Mouse (Mus musculus) adrenal gland, adult 18-20 months (tissue): Measurements from ENCODE around the gene Als2cr12. TPM values are rescaled to one million over a fixed set of nuclear protein-coding genes. Genes with fewer than 3 reads are reported as not detected.
"Not testable (repeated sequence)": the region's sequence is repeated elsewhere in the genome, so short reads cannot be mapped to it uniquely, and the experiment has no call there.

Experiments
- DNase-seq, 2 experiments: peaks; one replicate each; pipeline ENCODE4 v3.0.0; 2021 to 2022; ENCODE audit warnings: low spot score in 2 of 2
- long read RNA-seq, 2 experiments: library from polyadenylated mRNA; stranded (forward); transcript quantifications; one replicate each; pipeline ENCODE4 v2.0.0; 2021
- total RNA-seq, 2 experiments: library from RNA; stranded (reverse); gene quantifications; 1 replicate in 1 of 2; 2 replicates in 1 of 2; pipeline ENCODE4 v1.2.3; 2021

Als2cr12 gene
- total RNA-seq, result 1 to 10 TPM; 1.1 to 2.4 TPM
- long read RNA-seq, experiment 1, partial matches to known transcripts, result 0 of 2 reads
- long read RNA-seq, experiment 1, other reads (novel, unspliced or antisense), result 2 of 2 reads
- long read RNA-seq, experiment 2, partial matches to known transcripts, result 0 of 2 reads
- long read RNA-seq, experiment 2, other reads (novel, unspliced or antisense), result 2 of 2 reads

DNA sequence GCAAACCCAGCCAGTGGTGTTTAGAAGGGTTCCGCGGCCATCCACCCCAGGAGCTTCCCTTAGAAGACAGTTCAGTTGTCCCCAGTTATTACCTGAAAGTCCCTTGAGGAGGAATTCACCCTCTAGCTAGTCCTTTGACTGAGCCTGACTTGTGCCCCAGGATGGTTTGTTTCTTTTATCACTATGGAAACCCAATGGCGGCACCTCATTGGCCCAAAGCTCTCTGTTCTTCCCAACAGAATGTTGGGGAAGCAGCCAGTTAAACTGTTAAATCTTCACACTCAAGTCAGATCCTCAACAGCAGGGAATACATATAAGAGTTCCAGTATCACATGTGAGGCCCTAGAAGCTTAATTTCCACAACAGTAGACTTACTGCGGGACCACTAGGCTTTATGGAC is at the start of gene Als2cr12:
Gene Als2cr12 (minus strand): TSS at position 180 of the 400 bp plus-strand sequence.
- not testable (repeated sequence) for DNase-seq

DNA sequence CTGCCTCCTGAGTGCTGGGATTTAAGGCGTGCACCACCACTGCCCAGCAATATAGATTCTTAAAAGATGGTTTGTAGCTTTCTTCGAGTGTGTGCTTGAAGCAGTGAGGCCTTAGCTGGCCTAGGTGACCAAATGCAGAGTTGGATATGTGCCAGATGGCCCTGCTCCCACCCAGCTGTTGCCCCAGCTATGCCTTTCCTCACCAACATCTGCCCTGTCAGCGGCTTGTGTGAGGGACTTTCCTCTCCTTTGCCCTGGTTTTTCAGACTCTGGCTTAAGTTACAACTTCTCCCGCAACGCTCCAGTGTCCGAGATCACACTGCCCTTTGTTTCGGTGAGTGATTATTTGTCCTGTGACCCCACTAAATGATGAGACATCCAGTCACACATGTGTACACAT is 48.9 kb upstream of the Als2cr12 start:
- DNase-seq, result peak in 1 of 2 experiments; percentile 25

DNA sequence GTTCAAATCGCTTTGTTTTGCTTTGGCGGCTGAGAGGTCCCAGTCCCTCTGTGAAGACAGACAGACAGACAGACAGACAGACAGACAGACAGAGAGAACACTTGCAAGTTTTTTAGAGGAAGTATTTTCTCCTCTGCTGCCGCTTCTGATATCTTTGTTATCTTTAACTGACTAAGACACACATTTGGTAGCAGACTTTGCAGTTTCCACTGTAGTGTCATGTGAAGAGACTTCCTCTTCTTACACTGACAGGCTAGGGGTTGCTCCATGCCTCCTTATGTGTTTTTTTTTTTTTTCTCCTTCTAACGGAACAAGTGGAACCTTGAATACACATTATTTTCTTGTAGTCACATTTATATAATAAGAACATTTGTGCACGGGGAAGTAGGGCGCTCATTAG is 47.5 kb upstream of the Als2cr12 start:
- DNase-seq, result peak in 1 of 2 experiments; percentile 14

- no peak for DNase-seq
These were observed 46.8 kb upstream of the Als2cr12 start for GRCm38 (mm10) chr1:58742571-58743021.

DNA sequence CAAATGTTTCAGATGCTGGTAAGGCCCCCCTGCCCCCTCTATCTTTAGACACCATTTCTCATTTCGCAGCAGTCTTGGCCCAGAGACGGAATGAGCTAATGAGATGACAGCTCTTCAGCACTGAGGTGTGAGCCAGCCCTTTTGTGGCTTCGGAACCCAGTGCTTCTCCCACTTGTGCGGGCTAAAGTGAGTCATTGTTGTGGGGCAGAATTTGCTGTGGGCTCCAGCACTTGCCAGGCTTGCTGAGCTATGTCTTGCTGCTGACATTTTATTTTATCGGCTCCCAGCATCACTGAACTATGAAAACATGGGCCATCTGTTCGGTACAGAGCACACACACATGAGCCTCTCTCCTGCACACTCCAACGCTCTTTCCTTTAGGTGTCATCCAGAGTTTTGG is 43.7 kb upstream of the Als2cr12 start:
- no peak for DNase-seq

- DNase-seq, result no peak
These were observed 41.2 kb upstream of the Als2cr12 start for GRCm38 (mm10) chr1:58736968-58737367.

DNA sequence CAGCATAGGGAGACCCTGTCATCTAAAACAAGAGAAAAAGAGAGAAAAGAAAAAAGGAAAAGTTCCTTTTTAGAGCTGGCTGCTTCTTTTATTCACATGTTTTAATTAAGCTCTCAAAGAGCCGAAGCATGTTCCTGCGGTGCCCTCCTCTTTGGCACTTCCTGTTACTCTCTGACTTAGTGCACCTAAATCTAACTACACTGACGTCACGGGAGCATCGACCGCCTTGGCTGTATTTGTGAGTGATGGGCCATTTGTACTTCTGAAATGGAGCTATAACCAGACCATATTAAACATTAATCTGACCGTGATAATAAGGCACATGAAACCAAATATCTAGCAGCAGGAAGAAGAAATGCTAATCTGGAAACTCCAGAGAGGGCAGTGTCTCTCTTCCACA is 40.2 kb upstream of the Als2cr12 start:
- no peak for DNase-seq

- DNase-seq, result no peak
These were observed 38.5 kb upstream of the Als2cr12 start for GRCm38 (mm10) chr1:58734043-58734920.

DNA sequence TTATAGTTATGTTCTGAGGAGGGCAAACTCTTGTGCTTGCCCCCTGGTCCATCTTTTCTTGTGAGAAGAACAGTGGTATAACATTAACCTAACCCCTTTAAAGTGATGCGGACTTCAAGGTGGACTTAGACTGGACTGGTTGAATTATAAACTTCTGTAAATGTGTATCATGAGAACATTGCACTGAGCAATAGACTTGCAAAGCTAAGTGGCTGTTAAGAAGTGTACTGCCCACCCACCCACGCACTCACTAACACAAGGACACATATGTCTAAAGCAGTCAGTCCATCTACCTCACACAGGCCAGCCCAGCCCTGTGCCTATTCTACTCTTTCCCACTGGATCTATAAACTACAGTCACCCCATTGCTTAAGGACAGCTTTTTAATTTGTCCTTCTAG is 37.8 kb upstream of the Als2cr12 start:
- DNase-seq, result no peak

DNA sequence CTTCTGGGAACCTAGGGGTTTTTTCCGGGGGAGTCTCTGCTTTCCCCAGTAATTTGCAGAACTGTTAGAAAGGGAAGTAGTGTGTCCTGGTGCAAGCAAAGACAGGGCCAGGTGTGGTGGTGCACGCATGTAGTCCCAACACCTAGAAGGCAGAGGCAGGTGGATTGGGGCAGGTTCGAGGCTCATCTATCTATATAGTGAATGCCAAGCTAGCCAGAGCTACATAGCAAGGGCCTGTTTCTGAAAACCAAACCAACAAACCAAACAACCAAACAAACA is 32.7 kb upstream of the Als2cr12 start:
- no peak for DNase-seq

- DNase-seq, result no peak
These were observed 32.2 kb upstream of the Als2cr12 start for GRCm38 (mm10) chr1:58727747-58728589.

- DNase-seq, result no peak
These were observed 31.4 kb upstream of the Als2cr12 start for GRCm38 (mm10) chr1:58727019-58727746.

DNA sequence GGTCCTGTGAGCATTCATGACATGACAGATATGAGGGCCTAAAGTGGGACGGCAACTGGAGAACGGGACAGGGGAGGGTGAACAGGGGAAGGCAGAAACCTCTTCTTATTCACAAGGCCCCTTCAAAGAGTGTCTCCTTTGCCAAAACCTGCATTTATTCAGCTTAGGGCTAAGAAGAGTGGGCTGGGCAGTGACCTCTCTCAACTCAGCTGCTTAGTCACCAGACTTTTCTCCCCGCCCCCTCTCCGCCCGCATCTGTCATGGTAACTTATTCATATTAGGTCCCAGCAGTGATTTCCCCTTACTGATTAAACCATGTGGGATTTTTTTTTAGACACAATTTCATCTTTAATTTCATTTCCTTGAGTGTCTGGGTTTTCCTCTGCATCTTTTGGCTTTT is 30.0 kb upstream of the Als2cr12 start:
- peak in 1 of 2 experiments; percentile 55 for DNase-seq

- DNase-seq, result no peak
These were observed 29.3 kb upstream of the Als2cr12 start for GRCm38 (mm10) chr1:58725095-58725494.

GRCm38 (mm10) chr1:58724533-58724932 is 28.7 kb upstream of the Als2cr12 start:
- no peak for DNase-seq

DNA sequence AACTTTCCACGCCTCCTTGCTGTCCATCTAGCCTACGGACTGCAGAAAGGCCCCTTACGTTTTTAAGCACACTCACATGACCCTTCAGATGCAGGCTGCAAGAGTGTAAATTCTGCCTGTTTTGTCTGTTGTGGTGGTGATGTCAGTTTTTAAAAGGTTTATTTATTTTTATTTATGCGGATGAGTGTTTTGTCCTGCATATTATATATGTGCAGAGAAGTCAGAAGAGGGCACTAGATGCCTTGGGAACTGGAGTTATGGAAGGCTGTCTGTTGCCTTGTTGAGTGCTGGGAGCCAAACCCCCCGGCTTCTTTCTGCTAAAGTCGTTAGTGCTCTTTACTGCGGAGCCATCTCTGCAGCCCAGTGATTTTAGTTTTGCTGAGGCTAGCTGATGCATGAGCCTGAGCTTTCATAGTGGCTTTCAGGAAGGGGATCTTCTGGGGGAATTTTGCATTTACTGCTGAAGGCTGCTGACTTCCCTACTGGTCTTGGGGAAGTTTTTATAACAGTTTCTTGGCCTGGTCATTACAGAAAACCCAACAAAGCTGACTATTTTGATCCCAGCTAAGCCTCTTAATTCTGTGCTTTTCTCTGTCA is 28.1 kb upstream of the Als2cr12 start:
- DNase-seq, result no peak

DNA sequence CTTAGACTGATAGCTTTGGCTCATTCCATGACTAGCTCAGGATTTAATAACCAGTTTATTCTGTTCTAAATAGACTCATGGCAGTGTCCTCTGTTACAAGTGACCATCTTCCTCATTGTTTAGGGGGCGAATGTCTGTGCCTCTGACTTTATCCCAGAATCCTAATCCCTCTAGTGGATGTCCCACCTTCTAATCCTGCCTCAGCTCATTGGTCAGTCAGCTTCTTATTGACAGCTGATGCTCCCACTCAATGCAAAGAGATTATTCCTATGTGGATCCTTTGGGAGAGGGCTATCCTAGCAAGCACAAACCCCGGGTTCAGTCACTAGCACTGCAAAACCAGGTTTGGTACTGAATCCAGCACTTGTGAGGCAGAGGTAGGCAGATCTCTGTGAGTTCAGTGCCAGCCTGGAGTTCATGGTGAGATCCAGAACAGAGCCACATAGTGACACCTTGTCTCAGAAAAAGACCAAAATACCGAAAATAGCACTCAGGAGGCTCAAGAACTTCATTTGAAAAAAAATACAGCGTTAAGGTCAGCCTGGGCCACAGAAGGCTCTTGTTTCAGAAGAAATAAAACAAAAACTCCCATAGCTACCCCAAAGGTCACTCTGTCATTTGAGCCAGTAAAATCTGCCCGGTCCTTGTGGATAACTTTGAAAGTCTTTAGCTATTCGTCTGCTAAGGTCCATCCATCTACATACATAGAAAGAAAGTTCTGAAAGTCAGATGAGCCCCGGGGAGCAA is 27.4 kb upstream of the Als2cr12 start:
- DNase-seq, result no peak

- no peak for DNase-seq
These were observed 26.5 kb upstream of the Als2cr12 start for GRCm38 (mm10) chr1:58722115-58722938.

DNA sequence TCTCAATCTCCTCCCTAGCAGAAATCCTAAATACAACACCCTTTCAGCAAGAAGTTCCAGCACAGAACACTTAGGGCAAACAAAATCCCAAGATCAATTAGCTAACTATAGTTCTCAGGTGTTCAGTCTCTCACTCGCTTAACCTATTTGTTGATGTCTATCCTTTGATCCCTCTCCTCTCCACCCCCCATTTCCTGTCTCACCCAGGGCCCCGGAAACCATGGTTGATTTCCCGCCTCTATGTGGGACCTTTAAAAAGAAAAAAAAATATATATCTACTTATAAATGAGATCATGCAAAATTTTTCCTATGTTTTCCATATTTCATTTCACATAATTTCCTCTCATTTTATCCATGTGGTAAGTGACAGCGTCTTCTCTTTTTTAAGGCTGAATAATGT is 25.2 kb upstream of the Als2cr12 start:
- DNase-seq, result no peak
